Mouse (Mus musculus) midbrain, embryonic 11.5 days (tissue): ENCODE measurements at regions not wholly inside any gene's neighbourhood (a gene's known extent, or its start where the extent isn't known, plus 50 kb on each side); places are given as distances from the start of the nearest gene placed in this dataset.

Experiments
- ATAC-seq: fragments of 200-750 bp; cut with Nextera tagmentation; 2 replicates; pipeline ENCODE4 v1.8.0; 2017; ENCODE audit warnings: moderate TSS enrichment, moderate library complexity; ENCODE audit not compliant: low FRiP score
- DNase-seq: peaks from one replicate; pipeline ENCODE4 v3.0.0; 2015; ENCODE audit warnings: low spot score; ENCODE audit errors: missing footprints
- H3K27ac ChIP-seq: fragments of 300-500 bp; sonication (generic); 2 replicates; pipeline ENCODE4 v1.5.1; 2014; ENCODE audit warnings: low read depth, low read length
- H3K27me3 ChIP-seq: fragments of 300-500 bp; sonication (generic); 2 replicates; pipeline ENCODE4 v1.6.1; 2014; ENCODE audit warnings: mild to moderate bottlenecking, low read length, moderate library complexity, mixed read lengths; ENCODE audit not compliant: control insufficient read depth, insufficient read depth
- H3K36me3 ChIP-seq: fragments of 300-500 bp; sonication (generic); 2 replicates; pipeline ENCODE4 v1.6.1; 2014; ENCODE audit warnings: mild to moderate bottlenecking, low read length, moderate library complexity, mixed read lengths; ENCODE audit not compliant: control insufficient read depth, insufficient read depth
- H3K4me1 ChIP-seq: fragments of 300-500 bp; sonication (generic); 2 replicates; pipeline ENCODE4 v1.6.1; 2014; ENCODE audit warnings: low read length; ENCODE audit not compliant: control insufficient read depth, insufficient read depth
- H3K4me2 ChIP-seq: fragments of 300-500 bp; sonication (generic); 2 replicates; pipeline ENCODE4 v1.6.1; 2014; ENCODE audit warnings: mild to moderate bottlenecking, moderate library complexity
- H3K4me3 ChIP-seq: fragments of 300-500 bp; sonication (generic); 2 replicates; pipeline ENCODE4 v1.5.1; 2014; ENCODE audit warnings: low read depth, low read length
- H3K9ac ChIP-seq: fragments of 300-500 bp; sonication (generic); 2 replicates; pipeline ENCODE4 v1.6.1; 2014; ENCODE audit warnings: low read length
- H3K9me3 ChIP-seq: fragments of 300-500 bp; sonication (generic); 2 replicates; pipeline ENCODE4 v1.6.1; 2016; ENCODE audit warnings: low read length; ENCODE audit not compliant: control insufficient read depth
- WGBS: fragments of 180-500 bp; shearing (Covaris S2); extraction: QIAGEN DNeasy Blood & Tissue Kit; methylation state at CpG from one replicate; pipeline ENCODE4 v1.1.7; 2014; 5-methylcytosine and 5-hydroxymethylcytosine counted together

DNA sequence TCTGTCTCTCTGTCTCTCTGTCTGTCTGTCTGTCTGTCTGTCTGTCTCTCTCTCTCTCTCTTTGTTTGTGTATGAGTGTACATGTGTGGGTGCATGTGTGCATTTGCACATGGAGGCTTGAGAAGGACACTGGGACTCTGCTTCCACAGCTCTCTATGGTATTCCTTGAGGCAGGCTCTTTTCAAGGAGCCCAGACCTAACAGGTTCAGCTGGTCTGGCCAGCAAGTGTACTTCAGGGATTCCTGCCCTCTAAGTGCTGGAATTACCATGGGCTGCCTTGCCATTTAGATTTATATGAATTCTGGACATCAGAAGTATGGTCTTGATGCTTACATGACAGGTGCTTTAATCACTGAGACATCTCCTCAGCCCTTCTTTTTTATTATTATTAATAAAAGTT, 274.4 kb downstream of the Tmem38b start:
- H3K9me3 ChIP-seq = no peaks in the 10 kb centered on the region
- H3K36me3 ChIP-seq = no peaks in the 10 kb centered on the region
- no peak overlapping the region for H3K9ac ChIP-seq
- no peak overlapping the region for H3K4me3 ChIP-seq
- DNase-seq = no peak
- H3K27ac ChIP-seq = no peak overlapping the region
- no peaks in the 10 kb centered on the region for H3K4me1 ChIP-seq
- ATAC-seq = no peak
- H3K27me3 ChIP-seq = no peaks in the 10 kb centered on the region
- H3K4me2 ChIP-seq = no peak overlapping the region

DNA sequence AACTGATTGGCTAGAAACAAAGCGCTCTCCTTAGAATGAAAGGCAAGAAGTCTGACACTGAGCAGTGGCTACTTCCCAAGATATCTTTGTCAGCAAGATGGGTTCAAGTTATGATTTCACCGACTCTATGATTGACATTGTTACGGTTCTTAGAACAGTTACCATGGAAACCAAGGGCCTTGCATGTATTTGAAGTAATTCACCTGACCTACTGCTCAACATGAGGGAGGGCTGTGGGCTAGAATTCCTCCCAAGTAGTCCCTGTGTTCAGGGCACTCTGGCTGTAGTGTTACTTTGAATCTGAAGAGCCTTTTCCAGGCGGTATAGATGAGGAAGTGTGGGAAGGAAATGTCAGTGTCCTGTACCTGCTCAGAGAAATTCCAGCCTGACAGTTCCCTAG, 281.1 kb downstream of the Tmem38b start:
- no peak for DNase-seq
- no peak overlapping the region for H3K27ac ChIP-seq
- no peaks in the 10 kb centered on the region for H3K27me3 ChIP-seq
- no peak for ATAC-seq
- no peak overlapping the region for H3K9ac ChIP-seq
- no peaks in the 10 kb centered on the region for H3K9me3 ChIP-seq
- H3K4me3 ChIP-seq = no peak overlapping the region
- H3K36me3 ChIP-seq = no peaks in the 10 kb centered on the region
- 91% methylated on average over 4 of the region's 4 CpGs for WGBS
- H3K4me1 ChIP-seq = peaks cover 3% of the 10 kb centered on the region; the same call in 1 of the 2 replicates
- no peak overlapping the region for H3K4me2 ChIP-seq

DNA sequence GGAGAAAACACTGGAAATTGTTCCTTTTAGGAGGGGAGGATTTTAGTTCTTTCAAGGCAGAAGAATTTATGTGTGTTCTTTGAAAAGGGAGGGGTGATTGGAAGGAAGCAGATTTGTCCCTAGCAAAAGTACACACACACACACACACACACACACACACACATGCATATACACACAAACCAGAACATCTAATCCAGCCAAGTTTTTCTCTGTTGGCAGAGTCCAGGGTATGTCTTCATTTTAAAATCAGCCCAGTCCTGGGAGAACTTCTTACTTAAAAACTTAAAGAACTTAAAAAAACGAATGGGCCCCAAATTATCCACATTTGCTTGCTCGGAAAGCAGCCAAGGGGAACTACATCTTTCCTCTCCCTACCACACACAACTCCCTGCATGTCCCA, 290.5 kb downstream of the Tmem38b start:
- WGBS = 76% methylated on average over 2 of the region's 2 CpGs
- Histone ChIP-seq H3K27me3 (no peaks in the 10 kb centered on the region), H3K4me2 (no peak overlapping the region), H3K4me3 (no peak overlapping the region), H3K27ac (no peak overlapping the region), H3K9ac (no peak overlapping the region), H3K4me1 (peaks cover 5% of the 10 kb centered on the region; the same call in 1 of the 2 replicates), H3K36me3 (no peaks in the 10 kb centered on the region), H3K9me3 (no peaks in the 10 kb centered on the region)
- ATAC-seq (no peak), DNase-seq (no peak)

GRCm38 (mm10) chr4:54118179-54118846, 292.5 kb downstream of the Tmem38b start:
- 63% methylated on average over 6 of the region's 6 CpGs for WGBS
- ATAC-seq = peak; percentile 91
- H3K36me3 ChIP-seq = no peaks in the 10 kb centered on the region

DNA sequence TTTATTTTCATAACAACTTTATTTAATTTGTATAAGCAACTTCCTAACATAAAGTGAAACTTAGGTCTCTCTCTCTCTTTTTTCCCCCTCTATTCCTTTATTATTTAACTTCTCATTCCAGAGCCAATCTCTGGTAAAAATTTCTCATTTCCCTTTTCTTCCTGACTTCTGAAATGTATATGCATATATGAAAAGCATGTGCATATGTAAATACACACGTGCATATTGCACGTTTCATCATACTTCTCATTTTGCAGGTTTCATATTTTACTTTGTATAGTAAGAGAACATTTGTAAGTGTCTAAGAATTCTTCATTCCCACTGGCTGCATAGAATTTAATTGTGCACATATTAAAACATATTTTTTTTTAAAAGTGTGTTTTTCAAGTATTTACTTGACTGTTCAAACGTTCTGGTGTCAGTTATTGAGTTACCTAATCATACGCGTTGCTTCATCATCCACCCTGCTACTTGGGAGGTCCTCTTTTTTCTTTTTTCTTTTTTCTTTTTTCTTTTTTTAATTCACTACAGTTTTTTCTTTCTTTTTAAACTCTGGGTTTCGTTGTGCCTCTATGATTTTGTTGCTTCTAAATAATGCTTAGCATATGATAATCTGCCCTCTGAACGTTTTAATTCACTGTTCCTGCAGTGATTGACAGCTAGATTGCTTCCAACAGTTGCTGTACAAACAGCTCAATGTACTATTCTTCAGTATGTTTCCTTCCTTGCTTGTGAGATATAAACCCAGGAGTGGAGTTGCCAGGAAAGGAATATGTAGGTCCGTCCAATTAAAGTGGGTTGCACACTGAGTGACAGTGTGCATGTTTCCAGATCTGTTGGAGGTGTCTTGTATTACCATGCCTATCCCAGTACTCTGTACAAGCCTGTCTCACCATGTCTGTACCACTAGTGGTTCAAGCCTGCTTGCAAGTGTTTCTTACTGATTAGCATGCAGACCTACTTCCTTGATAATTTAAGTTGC, 303.2 kb downstream of the Tmem38b start:
- Histone ChIP-seq H3K4me1 (no peaks in the 10 kb centered on the region), H3K36me3 (no peaks in the 10 kb centered on the region), H3K4me3 (no peak overlapping the region), H3K9me3 (no peaks in the 10 kb centered on the region), H3K27me3 (no peaks in the 10 kb centered on the region), H3K4me2 (no peak overlapping the region), H3K9ac (no peak overlapping the region), H3K27ac (no peak overlapping the region)
- DNase-seq (no peak), ATAC-seq (no peak)
- WGBS = 63% methylated on average over 8 of the region's 8 CpGs

More at GRCm38 (mm10) chr4:54118179-54118846, 292.5 kb downstream of the Tmem38b start:
- Histone ChIP-seq H3K9me3 (no peaks in the 10 kb centered on the region), H3K9ac (no peak overlapping the region), H3K4me3 (no peak overlapping the region), H3K4me1 (peaks cover 5% of the 10 kb centered on the region; the same call in 1 of the 2 replicates), H3K4me2 (no peak overlapping the region), H3K27ac (no peak overlapping the region), H3K27me3 (no peaks in the 10 kb centered on the region)
- peak; percentile 89 for DNase-seq

DNA sequence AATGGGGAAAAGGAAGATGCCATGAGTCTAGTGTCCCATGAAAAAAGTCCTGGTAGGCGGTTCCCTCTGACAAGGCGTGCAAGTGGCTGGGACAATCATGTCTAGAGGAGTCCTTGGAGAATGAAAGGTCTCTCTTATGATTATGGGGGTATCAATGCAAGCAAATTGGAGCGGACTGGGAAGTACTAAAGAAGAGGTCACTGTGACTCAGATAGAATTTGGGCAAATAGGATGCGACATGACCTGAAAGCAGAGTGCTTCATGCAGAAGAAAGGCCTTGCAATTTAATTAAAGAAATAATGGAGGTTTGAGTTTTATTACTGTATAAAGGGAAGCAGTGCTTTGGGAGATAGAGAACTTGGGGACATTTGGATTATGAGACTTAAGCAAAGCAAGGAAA, 330.3 kb downstream of the Tmem38b start:
- Histone ChIP-seq H3K4me3 (no peak overlapping the region), H3K27ac (no peak overlapping the region), H3K36me3 (no peaks in the 10 kb centered on the region), H3K9me3 (no peaks in the 10 kb centered on the region), H3K4me2 (no peak overlapping the region), H3K27me3 (no peaks in the 10 kb centered on the region), H3K4me1 (no peaks in the 10 kb centered on the region), H3K9ac (no peak overlapping the region)
- 97% methylated on average over 4 of the region's 4 CpGs for WGBS
- DNase-seq (no peak), ATAC-seq (no peak)

DNA sequence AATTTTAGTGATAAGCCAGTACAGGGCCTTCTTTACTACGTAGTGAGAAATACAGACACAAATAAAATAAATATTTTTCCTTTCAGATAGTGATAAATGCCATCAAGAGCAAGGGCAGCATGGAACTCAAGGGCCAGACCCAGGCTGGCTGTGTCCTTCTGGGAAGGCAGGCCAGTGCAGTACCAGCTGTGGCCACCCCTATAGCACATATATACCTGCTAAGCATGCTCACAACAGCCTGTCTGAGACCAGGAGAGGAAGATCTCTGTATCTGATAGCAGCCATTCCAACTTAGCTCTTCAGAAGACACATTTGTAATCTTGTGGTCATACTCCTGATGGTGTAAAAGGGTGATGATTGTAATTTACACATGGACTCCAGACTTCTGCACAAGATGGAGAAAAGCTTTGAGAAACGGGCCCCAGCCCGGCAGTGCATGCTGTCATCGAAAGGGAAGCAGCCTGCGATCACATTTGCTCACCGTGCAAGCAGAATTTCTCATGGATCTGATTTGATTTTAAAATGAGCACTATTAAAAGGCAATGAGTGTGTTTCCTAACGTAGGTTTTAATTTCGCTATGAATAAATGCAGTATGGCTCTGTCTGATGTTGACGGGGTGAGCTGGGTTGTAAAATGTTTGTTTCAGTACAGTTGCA, 335.6 kb downstream of the Tmem38b start:
- ATAC-seq = no peak
- 93% methylated on average over 9 of the region's 9 CpGs for WGBS
- H3K27ac ChIP-seq = no peak overlapping the region
- no peak overlapping the region for H3K4me2 ChIP-seq
- no peak for DNase-seq
- H3K27me3 ChIP-seq = no peaks in the 10 kb centered on the region
- no peaks in the 10 kb centered on the region for H3K4me1 ChIP-seq
- no peak overlapping the region for H3K4me3 ChIP-seq
- no peak overlapping the region for H3K9ac ChIP-seq
- no peaks in the 10 kb centered on the region for H3K36me3 ChIP-seq
- H3K9me3 ChIP-seq = no peaks in the 10 kb centered on the region

- WGBS = 74% methylated on average over 8 of the region's 8 CpGs
- Histone ChIP-seq H3K4me1 (no peaks in the 10 kb centered on the region), H3K36me3 (no peaks in the 10 kb centered on the region), H3K27ac (no peak overlapping the region), H3K27me3 (no peaks in the 10 kb centered on the region), H3K4me3 (no peak overlapping the region), H3K4me2 (no peak overlapping the region), H3K9me3 (no peaks in the 10 kb centered on the region), H3K9ac (no peak overlapping the region)
- ATAC-seq = no peak
- DNase-seq = no peak
Measured at GRCm38 (mm10) chr4:54162308-54162707, 336.5 kb downstream of the Tmem38b start.
